Mouse (Mus musculus) forebrain, embryonic 10.5 days (tissue): ENCODE results near the gene Klkb1. TPM values are rescaled to one million over a fixed set of nuclear protein-coding genes. Genes with fewer than 3 reads are reported as not detected.

Experiments
- DNase-seq: peaks from one replicate; pipeline ENCODE4 v3.0.0-alpha.2; 2017; ENCODE audit warnings: low spot score; ENCODE audit errors: extremely low spot score
- H3K27ac ChIP-seq: fragments of 300-500 bp; sonication (generic); 2 replicates; pipeline ENCODE4 v1.5.1; 2016; ENCODE audit warnings: mild to moderate bottlenecking
- H3K27me3 ChIP-seq: fragments of 300-500 bp; sonication (generic); 2 replicates; pipeline ENCODE4 v1.6.1; 2016; ENCODE audit warnings: mild to moderate bottlenecking; ENCODE audit not compliant: poor library complexity, severe bottlenecking
- H3K36me3 ChIP-seq: fragments of 300-500 bp; sonication (generic); replicated peaks from 2 replicates; pipeline ENCODE4 v1.6.1; 2016; ENCODE audit warnings: mild to moderate bottlenecking, moderate library complexity
- H3K4me1 ChIP-seq: fragments of 300-500 bp; sonication (generic); 2 replicates; pipeline ENCODE4 v1.6.1; 2016
- H3K4me3 ChIP-seq: fragments of 300-500 bp; sonication (generic); 2 replicates; pipeline ENCODE4 v1.5.1; 2016; ENCODE audit warnings: mild to moderate bottlenecking, moderate library complexity
- H3K9me3 ChIP-seq: fragments of 300-500 bp; sonication (generic); 2 replicates; pipeline ENCODE4 v1.6.1; 2016; ENCODE audit warnings: mild to moderate bottlenecking, moderate library complexity
- WGBS: fragments of 180-500 bp; shearing (Covaris S2); methylation state at CpG from one replicate; pipeline ENCODE4 v1.1.7; 2016; 5-methylcytosine and 5-hydroxymethylcytosine counted together
- polyA plus RNA-seq: library from polyadenylated mRNA; unstranded; fragments of >200 nt; fragmentation: Nextera tagmentation; extraction: Ambion mirVana; gene quantifications from 2 replicates; pipeline ENCODE4 v1.2.1, GENCODE M21; 2016

Gene Klkb1
- polyA plus RNA-seq, 1 experiment from 2014 or later, result 0.04 TPM

DNA sequence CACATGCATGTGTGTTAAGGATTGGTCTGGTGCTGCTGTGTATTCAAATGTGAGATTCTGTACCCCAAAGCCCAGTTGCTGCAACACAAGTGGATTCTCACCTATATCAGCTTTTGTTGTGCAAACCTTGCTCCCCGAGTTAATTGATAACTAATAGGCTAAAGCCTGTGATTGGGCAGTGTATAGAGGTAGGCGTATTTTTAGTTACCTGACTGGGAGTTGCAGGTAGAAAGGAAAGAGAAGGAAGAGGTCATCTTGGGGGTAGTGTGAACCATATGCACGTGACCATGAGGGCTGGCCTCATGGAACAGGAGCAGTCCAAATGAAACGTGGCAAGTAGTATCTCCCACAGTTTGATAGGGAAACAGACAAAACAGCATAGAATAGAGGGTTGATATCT is 29.7 kb downstream of the Klkb1 start:
- no peaks in the 10 kb centered on the region for H3K36me3 ChIP-seq
- 92% methylated on average over 4 of the region's 4 CpGs for WGBS
- H3K27ac ChIP-seq, result no peak overlapping the region
- no peaks in the 10 kb centered on the region for H3K27me3 ChIP-seq
- peaks cover 7% of the 10 kb centered on the region; the same call in 1 of the 2 replicates for H3K9me3 ChIP-seq
- no peak overlapping the region for H3K4me3 ChIP-seq
- H3K4me1 ChIP-seq, result no peaks in the 10 kb centered on the region
- DNase-seq, result no peak

DNA sequence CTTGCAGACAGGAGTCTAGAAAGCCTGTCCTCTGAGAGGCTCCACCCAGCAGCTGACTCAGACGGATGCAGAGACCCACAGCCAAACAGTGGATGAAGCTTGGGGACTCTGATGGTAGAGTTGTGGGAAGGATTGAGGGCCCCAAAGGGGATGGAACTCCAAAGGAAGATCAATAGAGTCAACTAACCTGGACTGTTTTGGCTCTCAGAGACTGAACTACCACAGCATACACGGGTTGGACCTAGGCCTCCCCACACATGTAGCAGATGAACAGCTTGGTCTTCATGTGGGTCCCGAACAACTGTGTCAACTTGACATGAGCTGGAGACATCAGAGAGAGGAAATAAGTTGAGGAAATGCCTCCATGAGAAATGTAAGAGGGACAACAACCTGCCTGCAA is 31.8 kb downstream of the Klkb1 start:
- 85% methylated on average over 3 of the region's 3 CpGs for WGBS
- Histone ChIP-seq H3K9me3 (peaks cover 7% of the 10 kb centered on the region; the same call in 1 of the 2 replicates), H3K4me1 (no peaks in the 10 kb centered on the region), H3K27ac (no peak overlapping the region), H3K4me3 (no peak overlapping the region), H3K36me3 (no peaks in the 10 kb centered on the region), H3K27me3 (no peaks in the 10 kb centered on the region)
- no peak for DNase-seq

DNA sequence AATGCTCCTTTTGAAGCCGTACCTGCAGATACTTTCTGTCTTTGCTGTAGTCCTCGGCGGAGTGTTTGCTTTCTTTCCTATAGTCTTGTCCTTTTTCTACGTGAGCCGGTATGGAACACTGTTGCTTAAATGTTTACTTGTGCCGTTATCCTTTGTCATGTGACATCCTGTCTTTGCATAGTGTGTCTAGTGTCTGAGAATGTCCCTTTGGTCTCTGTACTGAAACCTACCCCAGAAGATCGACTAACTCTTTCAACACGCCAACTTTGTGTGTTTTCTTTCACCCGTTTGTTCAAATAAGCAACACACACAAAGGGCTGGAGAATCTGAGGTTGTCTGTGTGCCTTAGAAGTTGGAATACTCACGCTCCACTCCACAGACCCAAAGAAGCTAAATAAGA is 32.7 kb downstream of the Klkb1 start, which contains the start of gene F11:
TSS of gene F11 (minus strand) at position 112 of the 400 bp plus-strand sequence.
- no peaks in the 10 kb centered on the region for H3K4me1 ChIP-seq
- no peak within 1 kb of the TSS for H3K27ac ChIP-seq
- no peaks in the 10 kb centered on the region for H3K27me3 ChIP-seq
- DNase-seq, result no peak
- H3K4me3 ChIP-seq, result no peak within 1 kb of the TSS
- 91% methylated on average over 10 of the region's 10 CpGs for WGBS
- H3K36me3 ChIP-seq, result no peaks in the 10 kb centered on the region
- H3K9me3 ChIP-seq, result peaks cover 7% of the 10 kb centered on the region; the same call in 1 of the 2 replicates

DNA sequence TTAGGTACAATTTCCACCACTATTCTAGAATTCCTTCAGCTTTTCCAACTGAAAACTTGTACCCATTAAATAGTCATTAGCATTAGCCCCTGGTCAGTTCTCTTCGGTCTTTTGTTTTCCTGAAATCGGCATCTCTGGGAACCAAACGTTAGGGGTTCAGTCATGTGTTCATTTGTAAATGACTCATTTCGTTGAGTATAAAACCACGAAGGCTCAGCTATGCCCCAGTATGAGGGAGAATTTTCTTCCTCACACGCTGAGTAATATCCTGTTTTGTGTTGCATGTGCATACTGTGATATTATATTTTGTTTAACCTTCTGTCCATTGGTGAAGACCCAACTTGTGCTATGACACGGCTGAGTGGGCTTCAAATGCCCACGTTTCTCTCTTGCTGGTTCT is 36.2 kb downstream of the Klkb1 start:
- Histone ChIP-seq H3K27me3 (no peaks in the 10 kb centered on the region), H3K4me3 (no peak overlapping the region), H3K9me3 (no peaks in the 10 kb centered on the region), H3K27ac (no peak overlapping the region), H3K4me1 (no peaks in the 10 kb centered on the region), H3K36me3 (no peaks in the 10 kb centered on the region)
- 82% methylated on average over 8 of the region's 8 CpGs for WGBS
- no peak for DNase-seq

DNA sequence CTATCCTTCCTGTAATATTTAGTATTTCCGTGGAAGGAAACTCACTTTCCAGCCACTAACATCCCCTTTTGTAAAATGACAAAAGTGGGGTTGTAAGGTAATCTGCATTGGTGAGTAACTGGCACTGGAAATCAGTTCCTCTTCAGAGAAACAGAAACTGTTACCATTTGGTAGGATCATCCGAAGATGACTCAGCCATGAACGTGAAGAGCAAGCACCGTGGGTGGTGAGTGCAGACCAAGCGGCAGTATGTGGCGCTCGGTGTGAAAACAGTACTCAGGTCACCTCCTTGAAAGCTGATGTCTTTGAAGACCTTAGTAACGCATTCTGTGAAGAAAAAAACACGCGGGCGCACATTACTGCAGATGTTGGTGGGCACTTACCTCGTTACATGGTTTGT is 39.6 kb downstream of the Klkb1 start:
- no peak overlapping the region for H3K4me3 ChIP-seq
- 91% methylated on average over 12 of the region's 12 CpGs for WGBS
- no peaks in the 10 kb centered on the region for H3K4me1 ChIP-seq

DNA sequence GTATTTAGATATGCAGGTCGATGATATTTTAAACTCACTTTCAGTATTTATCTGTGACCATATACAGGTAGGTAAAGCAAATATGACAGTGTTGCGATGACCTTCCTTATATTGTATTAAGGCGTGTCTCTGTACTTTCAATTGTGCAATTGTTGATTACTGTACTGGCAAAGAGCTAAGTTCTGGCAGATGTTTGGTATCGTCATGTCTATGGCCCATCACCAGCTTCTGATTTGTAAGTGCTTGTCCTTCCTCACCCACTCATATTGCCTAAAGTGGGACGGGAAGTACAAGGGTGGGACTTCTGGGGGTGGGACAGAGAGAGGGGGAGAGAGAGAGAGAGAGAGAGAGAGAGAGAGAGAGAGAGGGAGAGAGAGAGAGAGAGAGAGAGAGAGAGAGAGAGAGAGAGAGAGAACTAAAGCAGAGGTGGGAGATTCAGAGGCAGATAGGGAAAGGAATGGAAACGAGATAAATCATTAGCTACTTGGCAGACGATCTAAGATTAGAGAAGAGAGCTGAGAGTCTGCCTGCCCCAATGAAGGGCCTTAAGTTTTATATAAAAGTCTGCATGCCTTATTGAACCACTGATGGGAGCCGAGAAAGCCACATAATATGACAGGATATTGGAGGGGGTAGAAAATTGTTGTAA is 40.3 kb downstream of the Klkb1 start:
- 88% methylated on average over 8 of the region's 8 CpGs for WGBS
- Histone ChIP-seq H3K4me3 (no peak overlapping the region), H3K9me3 (no peaks in the 10 kb centered on the region), H3K36me3 (no peaks in the 10 kb centered on the region), H3K4me1 (no peaks in the 10 kb centered on the region), H3K27ac (no peak overlapping the region), H3K27me3 (no peaks in the 10 kb centered on the region)
- no peak for DNase-seq

More for the DNA sequence above, 39.6 kb downstream of the Klkb1 start:
- H3K27ac ChIP-seq, result no peak overlapping the region
- no peak for DNase-seq
- no peaks in the 10 kb centered on the region for H3K27me3 ChIP-seq
- H3K36me3 ChIP-seq, result no peaks in the 10 kb centered on the region
- no peaks in the 10 kb centered on the region for H3K9me3 ChIP-seq

DNA sequence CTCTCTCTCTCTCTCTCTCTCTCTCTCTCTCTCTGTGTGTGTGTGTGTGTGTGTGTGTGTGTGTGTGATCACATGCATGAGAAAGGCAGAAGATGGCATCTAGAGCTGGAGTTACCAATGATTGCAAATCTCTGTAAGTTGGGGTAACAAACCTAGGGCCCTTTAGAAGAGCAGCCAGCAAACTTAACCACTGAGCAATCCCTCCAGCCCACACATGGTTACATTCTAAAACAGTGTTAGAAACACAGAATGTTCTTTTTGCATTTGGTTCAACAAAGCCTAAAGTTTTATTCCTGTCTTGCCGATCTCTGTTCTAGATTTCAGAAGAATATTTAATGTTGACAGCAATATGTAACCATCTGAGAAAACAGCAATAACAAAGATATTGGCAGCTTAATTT is 41.1 kb downstream of the Klkb1 start:
- Histone ChIP-seq H3K9me3 (no peaks in the 10 kb centered on the region), H3K27ac (no peak overlapping the region), H3K27me3 (no peaks in the 10 kb centered on the region), H3K4me3 (no peak overlapping the region), H3K36me3 (no peaks in the 10 kb centered on the region), H3K4me1 (no peaks in the 10 kb centered on the region)
- DNase-seq, result no peak
- 96% methylated on average over 1 of the region's 1 CpGs for WGBS

DNA sequence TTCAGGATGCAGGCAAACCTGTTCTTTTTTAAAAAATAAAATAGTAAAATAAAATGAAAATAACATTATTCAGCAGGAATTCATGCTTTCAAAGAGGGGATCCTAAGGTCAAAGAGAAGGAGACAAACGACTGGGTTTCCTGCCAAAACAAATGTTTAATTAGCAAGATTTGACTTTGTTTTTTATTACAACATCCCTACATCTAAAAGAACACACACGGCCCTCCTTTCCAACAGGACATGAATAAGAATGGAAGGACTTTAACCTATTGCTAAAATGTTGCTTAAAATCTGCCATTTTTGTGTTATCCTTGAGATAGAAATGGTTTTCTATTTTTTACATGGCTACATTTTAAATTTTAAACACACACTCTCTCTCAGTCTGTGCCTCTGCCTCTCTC is 41.5 kb downstream of the Klkb1 start:
- Histone ChIP-seq H3K27ac (no peak overlapping the region), H3K36me3 (no peaks in the 10 kb centered on the region), H3K9me3 (no peaks in the 10 kb centered on the region), H3K4me3 (no peak overlapping the region), H3K4me1 (no peaks in the 10 kb centered on the region), H3K27me3 (no peaks in the 10 kb centered on the region)
- 65% methylated on average over 2 of the region's 2 CpGs for WGBS
- DNase-seq, result no peak

DNA sequence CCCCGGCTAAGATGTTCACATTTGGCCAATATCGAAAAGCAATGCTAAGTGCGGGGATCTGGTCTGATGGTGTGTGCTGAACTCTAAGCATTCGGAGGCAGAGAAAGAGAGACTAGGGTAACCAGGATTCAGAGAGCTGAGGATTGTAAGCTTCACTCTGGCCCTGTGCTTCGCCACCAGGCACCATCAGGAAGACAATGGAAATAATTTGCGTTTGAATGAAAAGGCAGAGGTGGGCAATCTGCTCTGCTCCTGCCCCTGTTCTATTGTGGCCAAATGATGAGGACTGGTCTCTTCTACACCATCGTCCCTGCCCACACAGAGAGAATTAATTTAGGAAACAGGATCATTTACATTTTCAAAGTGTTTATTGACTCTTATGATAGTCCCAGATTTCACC is 48.4 kb downstream of the Klkb1 start:
- H3K4me1 ChIP-seq, result peaks cover 7% of the 10 kb centered on the region; the same call in 1 of the 2 replicates
- no peak for DNase-seq
- WGBS, result 38% methylated on average over 7 of the region's 7 CpGs
- no peaks in the 10 kb centered on the region for H3K36me3 ChIP-seq
- no peak overlapping the region for H3K27ac ChIP-seq
- H3K4me3 ChIP-seq, result no peak overlapping the region
- no peaks in the 10 kb centered on the region for H3K27me3 ChIP-seq
- no peaks in the 10 kb centered on the region for H3K9me3 ChIP-seq

DNA sequence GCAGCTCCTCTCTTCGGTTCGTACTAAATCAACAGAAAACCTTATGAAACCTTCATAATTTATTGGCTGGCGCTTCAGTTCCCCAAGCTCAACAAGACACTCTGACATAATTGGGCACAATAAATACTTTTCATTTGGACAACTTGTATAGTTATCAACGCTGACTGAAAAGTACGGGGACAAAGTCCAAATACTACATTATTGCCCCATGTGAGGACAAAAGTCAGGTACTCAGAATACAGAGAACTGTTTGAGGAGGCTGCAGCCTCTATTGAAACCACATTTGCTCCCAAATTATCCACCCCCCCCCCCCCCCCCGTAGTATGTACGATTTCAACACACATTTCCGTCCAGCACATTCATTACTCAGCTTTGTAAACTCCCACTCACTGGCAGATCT is 55.3 kb downstream of the Klkb1 start:
- Histone ChIP-seq H3K4me3 (no peak overlapping the region), H3K27me3 (no peaks in the 10 kb centered on the region)
- WGBS, result 94% methylated on average over 8 of the region's 8 CpGs

DNA sequence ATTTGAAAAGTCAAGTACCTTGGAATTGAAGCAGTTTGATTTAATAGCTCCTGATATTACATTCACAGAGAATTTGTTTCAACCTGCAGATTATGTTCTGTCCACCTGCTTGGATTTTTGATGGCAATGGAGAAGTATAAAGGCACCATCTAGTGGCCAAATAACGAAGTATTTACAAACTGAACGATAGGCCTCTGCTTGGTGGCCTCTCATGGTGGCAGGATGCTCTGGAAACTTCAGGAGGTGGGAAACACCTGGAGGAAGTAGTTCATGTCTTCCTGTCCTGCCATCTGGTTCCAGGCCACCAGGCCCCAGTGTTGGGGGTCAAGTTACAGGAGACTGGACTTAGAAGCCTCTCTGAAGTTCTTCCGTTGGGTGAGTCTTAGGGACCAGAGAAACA is 56.4 kb downstream of the Klkb1 start:
- no peak overlapping the region for H3K4me3 ChIP-seq
- no peak overlapping the region for H3K27ac ChIP-seq
- no peak for DNase-seq
- no peaks in the 10 kb centered on the region for H3K36me3 ChIP-seq
- H3K4me1 ChIP-seq, result peaks cover 6% of the 10 kb centered on the region
- 32% methylated on average over 3 of the region's 3 CpGs for WGBS
- H3K27me3 ChIP-seq, result no peaks in the 10 kb centered on the region
- no peaks in the 10 kb centered on the region for H3K9me3 ChIP-seq

More for the DNA sequence above, 55.3 kb downstream of the Klkb1 start:
- H3K36me3 ChIP-seq, result no peaks in the 10 kb centered on the region
- H3K4me1 ChIP-seq, result peaks cover 6% of the 10 kb centered on the region
- DNase-seq, result no peak
- no peak overlapping the region for H3K27ac ChIP-seq
- H3K9me3 ChIP-seq, result no peaks in the 10 kb centered on the region

DNA sequence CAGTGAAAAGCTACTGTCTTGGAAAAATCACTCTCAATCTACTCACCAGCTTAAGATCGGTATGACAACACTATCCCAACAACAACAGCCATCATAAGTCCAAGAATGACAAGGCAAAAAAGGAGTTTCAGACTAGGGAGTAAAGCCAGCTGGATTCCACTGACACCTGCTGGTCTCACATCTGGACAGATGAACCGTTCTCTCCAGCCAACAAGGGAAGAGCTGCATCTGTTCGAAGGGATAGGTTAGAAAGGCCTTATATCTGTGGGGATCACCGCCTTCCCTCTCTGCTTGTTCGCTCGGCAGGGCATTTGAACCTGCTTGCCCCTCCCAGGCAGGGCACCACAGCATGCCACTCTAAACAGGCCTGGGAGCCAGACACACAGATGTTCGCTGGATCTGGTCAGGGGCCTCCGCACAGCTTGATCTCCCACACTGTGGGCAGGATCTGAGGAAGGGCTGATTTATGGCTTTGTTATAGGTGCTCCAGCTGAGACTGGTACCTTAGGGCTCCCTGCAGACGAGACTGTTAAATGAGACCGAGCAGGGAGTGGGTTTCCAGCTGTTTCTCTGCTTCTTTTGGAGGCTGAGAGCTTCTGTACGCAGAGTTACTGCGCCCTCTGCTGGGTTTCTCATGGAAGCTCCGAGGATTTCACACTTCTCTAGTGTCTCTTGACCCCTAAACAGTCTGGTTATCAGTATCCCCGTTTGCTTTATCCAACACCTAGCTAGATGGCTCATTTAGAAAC is 58.3 kb downstream of the Klkb1 start:
- no peaks in the 10 kb centered on the region for H3K9me3 ChIP-seq
- no peaks in the 10 kb centered on the region for H3K36me3 ChIP-seq
- H3K27ac ChIP-seq, result no peak overlapping the region
- H3K27me3 ChIP-seq, result no peaks in the 10 kb centered on the region
- H3K4me3 ChIP-seq, result peak overlapping the region; percentile 31; the same call in 1 of the 2 replicates
- peak; percentile 46 for DNase-seq
- H3K4me1 ChIP-seq, result peaks cover 6% of the 10 kb centered on the region
- WGBS, result 25% methylated on average over 14 of the region's 14 CpGs

DNA sequence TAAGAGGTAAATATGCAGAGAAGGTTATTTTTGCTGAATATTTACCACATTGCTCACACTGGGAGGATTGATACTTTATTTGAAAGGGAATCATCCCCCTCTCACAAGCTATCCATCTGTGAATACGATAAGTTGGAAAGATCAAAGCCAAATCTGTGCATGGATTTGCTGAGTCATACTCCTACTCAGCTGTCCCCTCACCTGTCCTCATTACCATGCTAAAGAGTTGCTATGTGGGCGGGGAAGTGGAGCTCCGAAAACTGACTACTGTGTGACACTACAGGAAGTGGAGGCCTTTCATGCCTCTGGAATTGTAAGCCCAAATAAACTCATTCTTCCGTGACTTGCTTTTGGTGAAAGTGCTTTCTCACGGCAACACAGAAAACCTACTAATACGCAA is 59.4 kb downstream of the Klkb1 start:
- 89% methylated on average over 6 of the region's 6 CpGs for WGBS
- no peak for DNase-seq

More for the DNA sequence above, 59.4 kb downstream of the Klkb1 start:
- no peak overlapping the region for H3K27ac ChIP-seq
- no peaks in the 10 kb centered on the region for H3K27me3 ChIP-seq
- peaks cover 6% of the 10 kb centered on the region for H3K4me1 ChIP-seq
- no peaks in the 10 kb centered on the region for H3K36me3 ChIP-seq
- no peaks in the 10 kb centered on the region for H3K9me3 ChIP-seq
- no peak overlapping the region for H3K4me3 ChIP-seq
